Mouse (Mus musculus) kidney, adult 2 months (tissue): ENCODE results near the gene Extl1.

Experiments
- CTCF ChIP-seq: fragments of 200-500 bp; conservative IDR thresholded peaks from 2 replicates; pipeline ENCODE4 v1.5.1; 2011; ENCODE audit warnings: low read depth, mild to moderate bottlenecking, control low read depth, low read length, moderate library complexity, mixed read lengths; ENCODE audit not compliant: insufficient read depth, insufficient read length
- POLR2A ChIP-seq: fragments of 200-500 bp; IDR thresholded peaks from one replicate; pipeline ENCODE4 v1.6.1; 2011; ENCODE audit warnings: low read depth, low read length, control low read depth

DNA sequence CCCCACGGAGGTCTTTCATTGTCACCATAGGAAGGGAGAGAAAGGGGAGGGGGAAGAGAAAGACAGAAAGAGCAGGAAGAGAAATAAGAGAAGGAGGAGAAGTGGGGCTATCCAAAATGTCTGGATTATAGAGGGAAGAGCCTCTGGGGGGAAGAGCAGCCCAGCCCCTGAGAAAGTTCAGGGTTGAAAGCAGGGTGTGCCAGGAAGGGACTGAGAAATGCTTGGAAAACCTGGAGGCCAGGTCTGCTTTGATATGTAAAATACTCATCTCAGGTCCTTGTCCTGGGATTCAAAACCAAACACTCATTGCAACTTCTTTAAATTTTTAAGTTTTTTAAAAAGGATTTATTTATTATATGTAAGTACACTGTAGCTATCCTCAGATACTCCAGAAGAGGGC, 8.0 kb upstream of the Extl1 start:
- no peak for TF ChIP-seq POLR2A
- no peak for TF ChIP-seq CTCF
